Mouse (Mus musculus) intestine, embryonic 16.5 days (tissue): ENCODE measurements around the gene Ddx20. TPM values are rescaled to one million over a fixed set of nuclear protein-coding genes. Genes with fewer than 3 reads are reported as not detected.

Experiments used
- ATAC-seq: fragments of 200-750 bp; cut with Nextera tagmentation; 2 replicates; pipeline ENCODE4 v1.8.0; 2017; ENCODE audit warnings: moderate TSS enrichment, moderate library complexity
- H3K27ac ChIP-seq: fragments of 300-500 bp; sonication (generic); 2 replicates; pipeline ENCODE4 v1.5.1; 2014; ENCODE audit warnings: mild to moderate bottlenecking, low read length
- H3K27me3 ChIP-seq: fragments of 300-500 bp; sonication (generic); replicated peaks from 2 replicates; pipeline ENCODE4 v1.6.1; 2014; ENCODE audit warnings: low read length, control low read depth, mixed read lengths; ENCODE audit not compliant: control insufficient read depth, insufficient read depth
- H3K36me3 ChIP-seq: fragments of 300-500 bp; sonication (generic); 2 replicates; pipeline ENCODE4 v1.6.1; 2014; ENCODE audit warnings: low read length, control low read depth; ENCODE audit not compliant: control insufficient read depth, insufficient read depth
- H3K4me1 ChIP-seq: fragments of 300-500 bp; sonication (generic); 2 replicates; pipeline ENCODE4 v1.6.1; 2014; ENCODE audit warnings: low read length, control low read depth, mixed read lengths; ENCODE audit not compliant: control insufficient read depth, insufficient read depth
- H3K4me2 ChIP-seq: fragments of 300-500 bp; sonication (generic); 2 replicates; pipeline ENCODE4 v1.6.1; 2014; ENCODE audit warnings: low read depth, low read length, control low read depth
- H3K4me3 ChIP-seq: fragments of 300-500 bp; sonication (generic); 2 replicates; pipeline ENCODE4 v1.5.1; 2014; ENCODE audit warnings: mild to moderate bottlenecking, low read length
- H3K9ac ChIP-seq: fragments of 300-500 bp; sonication (generic); 2 replicates; pipeline ENCODE4 v1.6.1; 2014; ENCODE audit warnings: low read depth, low read length
- H3K9me3 ChIP-seq: fragments of 300-500 bp; sonication (generic); 2 replicates; pipeline ENCODE4 v1.6.1; 2016; ENCODE audit warnings: low read length, control low read depth; ENCODE audit not compliant: control insufficient read depth
- WGBS: fragments of 180-500 bp; shearing (Covaris S2); extraction: QIAGEN DNeasy Blood & Tissue Kit; methylation state at CpG from one replicate; pipeline ENCODE4 v1.1.7; 2014; 5-methylcytosine and 5-hydroxymethylcytosine counted together
- polyA plus RNA-seq: library from polyadenylated mRNA; unstranded; fragments of >200 nt; fragmentation: Nextera tagmentation; extraction: Ambion mirVana; gene quantifications from 2 replicates; pipeline ENCODE4 v1.2.1, GENCODE M21; 2015

Gene Ddx20
- polyA plus RNA-seq, 1 experiment from 2014 or later: 35.3 TPM

DNA sequence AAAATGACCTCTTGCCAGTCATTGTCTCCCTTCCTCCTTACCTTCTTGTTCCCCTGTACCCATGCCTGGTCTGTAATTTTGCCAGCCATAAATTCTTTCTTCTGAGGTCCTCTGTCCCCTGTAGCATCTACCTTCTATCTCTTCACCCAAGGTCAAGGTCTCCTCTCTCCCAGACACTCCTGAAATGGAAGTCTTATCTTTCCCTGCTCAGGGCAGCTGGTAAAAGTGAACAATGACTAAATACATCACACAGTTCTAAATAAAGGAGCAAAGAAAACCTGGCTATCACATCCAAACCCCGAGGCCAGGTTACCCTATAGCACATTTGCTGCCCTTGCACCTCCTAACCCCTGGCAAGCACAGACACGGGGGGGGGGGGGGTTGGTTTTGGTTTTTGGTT is 26.8 kb downstream of the Ddx20 start:
- no peak overlapping the region for H3K4me2 ChIP-seq
- no peaks in the 10 kb centered on the region for H3K27me3 ChIP-seq
- H3K4me1 ChIP-seq: no peaks in the 10 kb centered on the region
- no peaks in the 10 kb centered on the region for H3K36me3 ChIP-seq
- no peak for ATAC-seq
- no peak overlapping the region for H3K9ac ChIP-seq
- no peaks in the 10 kb centered on the region for H3K9me3 ChIP-seq
- 48% methylated on average over 2 of the region's 2 CpGs for WGBS
- H3K4me3 ChIP-seq: no peak overlapping the region
- H3K27ac ChIP-seq: no peak overlapping the region

DNA sequence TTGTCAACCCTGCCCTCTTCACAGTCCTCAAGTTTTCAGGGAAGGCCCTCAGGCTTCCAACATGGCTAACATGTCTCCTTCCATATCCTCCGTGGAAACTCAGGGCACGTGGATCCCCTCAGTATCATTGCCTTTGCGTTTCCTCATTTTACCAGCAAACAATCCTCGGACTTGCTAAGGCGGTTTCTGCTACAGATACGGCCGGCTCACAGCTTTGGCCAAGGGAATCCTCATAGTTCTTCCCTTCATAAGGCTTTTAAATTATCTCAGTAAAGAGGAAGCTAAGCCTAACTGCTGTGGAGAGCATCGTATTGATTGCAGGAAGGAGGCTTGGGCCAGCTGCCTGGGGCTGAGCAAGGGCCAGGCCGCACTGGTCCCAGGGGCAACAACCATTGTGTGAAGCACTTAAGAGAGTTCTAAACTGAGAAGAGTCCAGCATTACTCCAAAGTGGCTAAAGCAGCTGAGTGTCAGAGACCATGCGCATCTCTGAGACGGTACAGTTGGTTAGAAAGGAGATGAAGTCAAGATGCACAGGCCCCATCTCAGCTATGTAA is 32.3 kb downstream of the Ddx20 start:
- Histone ChIP-seq H3K4me2 (no peak overlapping the region), H3K9me3 (no peaks in the 10 kb centered on the region), H3K9ac (no peak overlapping the region), H3K4me3 (no peak overlapping the region), H3K36me3 (no peaks in the 10 kb centered on the region), H3K4me1 (no peaks in the 10 kb centered on the region), H3K27me3 (no peaks in the 10 kb centered on the region), H3K27ac (no peak overlapping the region)
- no peak for ATAC-seq
- 87% methylated on average over 11 of the region's 11 CpGs for WGBS

DNA sequence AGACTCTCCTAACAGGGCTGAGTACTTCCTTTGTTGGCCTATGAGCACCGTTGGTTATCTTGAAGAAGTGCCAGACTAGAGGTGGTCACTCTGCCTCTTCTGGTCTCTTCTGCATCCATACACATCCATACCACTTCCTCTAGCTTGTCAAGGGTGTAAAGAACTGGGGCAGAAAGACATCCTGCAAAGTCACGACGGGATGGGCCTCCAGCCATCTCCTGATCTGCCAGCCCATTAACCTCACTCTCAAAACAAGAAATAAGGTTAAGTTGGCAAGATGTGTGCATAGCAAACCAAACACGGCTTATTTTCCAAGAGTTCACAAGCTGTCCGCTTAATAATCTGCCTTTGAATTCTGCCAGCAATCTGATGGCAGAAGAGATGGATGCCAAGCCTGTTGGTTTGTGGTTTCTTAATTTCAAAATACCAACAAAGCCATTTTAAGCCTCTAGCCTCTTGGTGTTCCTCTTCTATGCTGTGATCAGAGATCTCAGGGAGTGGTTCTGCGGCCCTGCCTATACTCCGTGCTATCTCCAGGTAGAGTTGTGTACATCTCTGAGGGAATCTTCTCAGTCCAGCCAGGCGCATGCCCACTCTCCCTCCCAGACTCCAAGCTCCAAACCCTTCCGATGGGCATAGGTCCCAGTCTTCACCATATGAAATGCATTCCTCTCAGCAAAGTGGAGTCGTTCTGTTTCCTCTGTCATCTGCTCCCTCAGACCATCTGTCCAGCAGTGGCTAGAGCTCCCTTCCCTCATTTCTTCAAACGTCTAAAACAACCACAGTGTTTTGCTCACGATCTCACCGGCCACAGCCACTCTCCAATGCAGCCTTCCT is 33.6 kb downstream of the Ddx20 start:
- Histone ChIP-seq H3K36me3 (no peaks in the 10 kb centered on the region), H3K27me3 (no peaks in the 10 kb centered on the region), H3K27ac (no peak overlapping the region), H3K4me1 (no peaks in the 10 kb centered on the region), H3K4me2 (no peak overlapping the region), H3K4me3 (no peak overlapping the region), H3K9ac (no peak overlapping the region), H3K9me3 (no peaks in the 10 kb centered on the region)
- WGBS: 85% methylated on average over 13 of the region's 13 CpGs
- no peak for ATAC-seq

GRCm38 (mm10) chr3:105648889-105649567 is 38.3 kb downstream of the Ddx20 start:
- H3K4me1 ChIP-seq: no peaks in the 10 kb centered on the region
- H3K36me3 ChIP-seq: no peaks in the 10 kb centered on the region
- no peaks in the 10 kb centered on the region for H3K27me3 ChIP-seq
- no peaks in the 10 kb centered on the region for H3K9me3 ChIP-seq
- H3K27ac ChIP-seq: no peak overlapping the region
- no peak overlapping the region for H3K9ac ChIP-seq
- WGBS: 67% methylated on average over 8 of the region's 8 CpGs
- no peak for ATAC-seq
- no peak overlapping the region for H3K4me2 ChIP-seq
- H3K4me3 ChIP-seq: no peak overlapping the region

DNA sequence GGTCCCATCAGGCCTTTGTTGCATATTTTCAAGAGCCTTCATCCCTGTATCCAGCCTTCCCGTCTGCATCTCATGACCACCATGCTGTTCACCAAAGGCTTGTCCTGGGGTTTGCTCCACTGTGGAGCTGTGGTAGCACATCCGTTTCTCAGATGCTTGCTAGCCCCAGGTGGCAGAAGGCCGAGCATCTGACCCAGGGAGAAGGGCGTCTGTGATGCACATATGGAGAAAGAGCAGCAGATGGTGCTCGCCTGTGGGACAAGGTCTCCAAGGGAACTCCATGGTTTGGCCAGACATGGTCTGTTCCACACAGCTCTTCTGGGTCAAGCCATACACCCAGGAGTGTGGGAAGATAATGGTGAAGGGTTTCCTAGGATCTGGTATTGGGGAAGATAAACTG is 43.8 kb downstream of the Ddx20 start:
- Histone ChIP-seq H3K9ac (no peak overlapping the region), H3K36me3 (no peaks in the 10 kb centered on the region), H3K27me3 (no peaks in the 10 kb centered on the region), H3K27ac (no peak overlapping the region), H3K4me1 (no peaks in the 10 kb centered on the region), H3K9me3 (no peaks in the 10 kb centered on the region), H3K4me3 (no peak overlapping the region), H3K4me2 (no peak overlapping the region)
- 81% methylated on average over 5 of the region's 5 CpGs for WGBS
- ATAC-seq: no peak

GRCm38 (mm10) chr3:105642186-105642585 is 45.2 kb downstream of the Ddx20 start:
- no peak for ATAC-seq
- Histone ChIP-seq H3K27me3 (no peaks in the 10 kb centered on the region), H3K4me3 (no peak overlapping the region), H3K4me1 (no peaks in the 10 kb centered on the region), H3K9ac (no peak overlapping the region), H3K27ac (no peak overlapping the region), H3K36me3 (no peaks in the 10 kb centered on the region), H3K9me3 (no peaks in the 10 kb centered on the region), H3K4me2 (no peak overlapping the region)
- 50% methylated on average over 1 of the region's 1 CpGs for WGBS

DNA sequence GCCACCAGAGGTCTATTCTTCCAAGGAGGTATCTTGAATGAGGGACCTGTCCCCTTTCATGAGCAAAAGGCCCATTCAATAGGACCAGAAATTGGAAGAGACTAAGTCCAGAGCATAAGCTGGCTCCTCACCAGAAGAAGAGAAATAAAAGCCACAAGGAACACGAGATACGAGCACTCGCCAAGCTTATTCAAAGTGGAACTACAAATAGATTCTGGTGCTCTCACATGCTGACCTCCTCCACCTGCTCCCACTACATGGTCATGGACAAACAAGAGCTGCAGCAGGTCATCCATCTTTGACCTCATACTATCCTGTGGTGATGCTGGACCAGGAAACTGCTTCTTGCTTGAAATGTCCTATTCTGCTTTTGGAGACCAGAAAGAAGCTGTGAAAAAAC is 54.4 kb downstream of the Ddx20 start:
- no peaks in the 10 kb centered on the region for H3K27me3 ChIP-seq
- H3K4me2 ChIP-seq: no peak overlapping the region
- H3K4me3 ChIP-seq: no peak overlapping the region
- no peak overlapping the region for H3K9ac ChIP-seq
- H3K4me1 ChIP-seq: no peaks in the 10 kb centered on the region
- no peaks in the 10 kb centered on the region for H3K36me3 ChIP-seq
- no peaks in the 10 kb centered on the region for H3K9me3 ChIP-seq
- no peak for ATAC-seq
- WGBS: 81% methylated on average over 3 of the region's 3 CpGs
- H3K27ac ChIP-seq: no peak overlapping the region

GRCm38 (mm10) chr3:105632296-105632695 is 55.1 kb downstream of the Ddx20 start:
- H3K4me1 ChIP-seq: no peaks in the 10 kb centered on the region
- no peaks in the 10 kb centered on the region for H3K27me3 ChIP-seq
- WGBS: 51% methylated on average over 2 of the region's 2 CpGs
- no peak for ATAC-seq
- H3K9me3 ChIP-seq: no peaks in the 10 kb centered on the region
- no peak overlapping the region for H3K9ac ChIP-seq
- H3K4me3 ChIP-seq: no peak overlapping the region
- no peak overlapping the region for H3K27ac ChIP-seq
- no peak overlapping the region for H3K4me2 ChIP-seq
- H3K36me3 ChIP-seq: no peaks in the 10 kb centered on the region
